Mouse (Mus musculus): Measurements from ENCODE around the gene Calhm2. TPM values are rescaled to one million over a fixed set of nuclear protein-coding genes. Genes with fewer than 3 reads are reported as not detected.

Calhm2 gene
- polyA plus RNA-seq (2015; fragmentation: Nextera tagmentation; extraction: Ambion mirVana), result 1.0 and 1.2 TPM in 2 replicates

DNA sequence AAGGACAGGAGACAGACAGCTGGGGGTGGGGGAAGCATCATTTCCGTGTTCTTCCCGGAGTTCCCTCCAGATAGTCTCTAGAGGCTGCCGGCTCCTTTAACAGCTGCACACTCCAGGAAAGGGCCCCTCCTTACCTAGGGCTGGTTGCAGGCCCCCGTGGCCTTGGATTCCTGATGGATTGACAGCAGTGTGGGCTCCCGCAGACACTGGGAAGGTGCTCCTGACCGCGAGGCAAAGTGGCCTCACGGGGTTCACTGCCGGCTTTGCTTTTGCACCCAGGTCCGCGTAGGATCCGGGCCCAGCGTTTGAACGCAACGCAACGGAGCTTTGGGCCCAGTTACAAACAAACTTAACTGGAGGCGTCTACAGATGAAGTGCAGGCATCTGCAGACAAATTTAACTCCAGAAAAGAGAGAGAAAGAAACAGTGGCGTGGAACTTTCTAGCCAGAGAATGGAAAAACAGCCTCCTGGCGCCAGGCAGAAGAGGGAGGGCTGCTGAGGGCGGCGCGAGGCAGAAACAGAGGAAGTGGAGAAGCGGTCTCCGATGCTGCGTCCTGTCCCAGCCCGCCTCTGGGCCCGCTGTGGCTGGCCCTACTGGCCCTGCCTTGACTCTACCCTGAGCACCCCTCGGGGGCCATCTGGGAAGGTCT lies at the start of gene Calhm2:
Calhm2 (minus strand) TSS at position 524 of the 651 bp plus-strand sequence.
- Histone ChIP-seq H3K27ac (replicated peaks) (no peak within 1 kb of the TSS), H3K9me3 (no peaks in the 10 kb centered on the region), H3K4me3 (peak within 1 kb of the TSS; percentile 19), H3K4me2 (replicated peaks) (peak within 1 kb of the TSS; percentile 32), H3K9ac (replicated peaks) (peak within 1 kb of the TSS; percentile 18; the same call in 1 of the 2 replicates), H3K4me1 (peaks cover 14% of the 10 kb centered on the region), H3K27me3 (no peaks in the 10 kb centered on the region), H3K36me3 (0 out of 2 replicates have a peak, but pooled peaks cover 2% of the 10 kb centered on the region)
- WGBS, result 14% methylated on average over 28 of the region's 28 CpGs
- ATAC-seq (replicated peaks), result peak; percentile 56; the same call in 1 of the 2 replicates

DNA sequence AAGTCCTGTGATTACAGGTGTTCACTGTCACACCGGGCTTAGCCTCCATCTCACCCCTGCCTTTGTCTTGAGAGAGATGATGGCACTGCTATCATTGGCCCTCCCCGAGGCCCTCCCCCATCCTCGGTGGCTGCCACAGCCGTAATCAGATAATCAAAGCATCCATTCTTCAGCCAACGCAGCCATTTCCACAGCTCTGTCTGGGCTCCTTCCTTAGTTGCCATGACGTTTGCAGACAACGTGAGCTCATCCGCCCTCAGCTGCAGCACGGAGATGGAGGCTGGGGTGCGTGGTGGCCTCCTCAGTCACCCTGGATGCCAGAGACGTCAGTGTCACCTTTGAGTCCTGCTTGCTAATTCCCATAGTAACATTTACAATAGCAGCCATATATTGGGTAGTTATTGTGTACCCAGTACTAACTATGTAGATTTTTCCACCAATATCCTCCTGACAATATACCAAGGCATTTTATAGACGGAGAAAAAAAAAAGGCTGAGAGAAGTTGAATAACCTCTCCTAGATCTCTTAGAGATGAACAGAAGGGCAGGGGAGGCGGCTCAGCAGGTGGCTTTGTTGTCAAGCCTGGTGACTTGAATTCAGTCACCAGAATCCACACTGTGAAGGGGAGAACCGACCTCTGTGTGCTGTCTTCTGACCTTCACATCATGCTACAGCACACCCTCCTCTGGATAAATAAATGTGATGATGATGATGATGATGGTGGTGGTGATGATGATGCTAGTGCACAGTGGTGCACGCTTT lies 48.6 kb upstream of the Calhm2 start:
- Histone ChIP-seq H3K4me1 (peaks cover 10% of the 10 kb centered on the region), H3K27ac (replicated peaks) (no peak overlapping the region), H3K36me3 (no peaks in the 10 kb centered on the region), H3K27me3 (no peaks in the 10 kb centered on the region; the same call in 1 of the 2 replicates), H3K9ac (replicated peaks) (no peak overlapping the region), H3K4me2 (replicated peaks) (no peak overlapping the region), H3K4me3 (no peak overlapping the region), H3K9me3 (no peaks in the 10 kb centered on the region)
- 46% methylated on average over 15 of the region's 15 CpGs for WGBS
- no peak for ATAC-seq (replicated peaks)

GRCm38 (mm10) chr19:47184736-47185135 lies 46.6 kb upstream of the Calhm2 start:
- no peak overlapping the region for H3K9ac ChIP-seq (replicated peaks)
- no peak for ATAC-seq (replicated peaks)
- H3K27ac ChIP-seq (replicated peaks), result no peak overlapping the region
- no peak overlapping the region for H3K4me3 ChIP-seq
- no peak overlapping the region for H3K4me2 ChIP-seq (replicated peaks)
- peaks cover 13% of the 10 kb centered on the region for H3K27me3 ChIP-seq
- H3K36me3 ChIP-seq, result no peaks in the 10 kb centered on the region
- H3K4me1 ChIP-seq, result peaks cover 16% of the 10 kb centered on the region
- no peaks in the 10 kb centered on the region for H3K9me3 ChIP-seq
- 50% methylated on average over 4 of the region's 4 CpGs for WGBS

DNA sequence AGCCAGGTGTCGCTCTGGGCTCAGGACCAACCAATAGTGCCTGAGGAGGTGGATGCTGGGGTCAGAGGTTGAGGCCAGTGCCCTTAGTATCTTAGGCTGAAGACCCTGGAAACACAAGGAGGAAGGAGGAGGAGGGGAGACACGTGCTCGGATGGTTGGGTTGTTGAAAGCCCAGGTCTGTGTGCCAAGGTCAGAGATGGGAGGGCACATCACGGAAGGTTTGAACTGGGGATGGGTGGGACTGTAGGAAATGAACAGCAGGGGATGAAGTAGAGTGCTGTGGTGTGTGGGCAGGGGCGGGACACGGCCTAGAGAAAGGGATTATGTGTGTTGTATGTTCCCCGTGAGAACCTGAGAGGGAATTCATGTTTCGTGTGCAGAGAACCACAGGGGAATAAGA lies 46.1 kb upstream of the Calhm2 start:
- no peak for ATAC-seq (replicated peaks)
- 81% methylated on average over 8 of the region's 8 CpGs for WGBS
- Histone ChIP-seq H3K36me3 (no peaks in the 10 kb centered on the region), H3K9ac (replicated peaks) (no peak overlapping the region), H3K27me3 (peaks cover 16% of the 10 kb centered on the region), H3K27ac (replicated peaks) (no peak overlapping the region), H3K4me1 (peaks cover 21% of the 10 kb centered on the region), H3K4me2 (replicated peaks) (no peak overlapping the region), H3K9me3 (no peaks in the 10 kb centered on the region), H3K4me3 (no peak overlapping the region)

DNA sequence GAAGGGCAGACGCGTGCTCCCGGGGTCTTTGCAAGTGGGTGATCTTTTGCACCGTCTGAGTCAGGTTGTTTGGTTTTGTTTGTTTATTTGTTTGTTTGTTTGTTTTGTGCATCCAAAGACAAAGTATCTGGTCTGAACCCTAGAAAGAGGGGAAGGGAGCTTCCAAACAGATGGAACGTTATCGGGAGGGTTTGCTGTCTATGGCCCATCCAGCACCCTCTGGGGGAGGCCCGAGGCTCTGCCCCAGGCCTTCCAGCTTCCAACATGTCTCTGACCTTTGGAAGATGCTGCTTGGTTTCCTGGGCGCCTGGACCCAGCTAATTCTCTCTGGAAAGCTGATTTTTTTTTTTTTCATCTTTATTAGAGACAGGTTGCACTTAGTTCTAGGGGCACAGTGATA lies 41.9 kb upstream of the Calhm2 start:
- 13% methylated on average over 8 of the region's 8 CpGs for WGBS
- peak overlapping the region; percentile 62 for H3K9ac ChIP-seq (replicated peaks)
- ATAC-seq (replicated peaks), result no peak

DNA sequence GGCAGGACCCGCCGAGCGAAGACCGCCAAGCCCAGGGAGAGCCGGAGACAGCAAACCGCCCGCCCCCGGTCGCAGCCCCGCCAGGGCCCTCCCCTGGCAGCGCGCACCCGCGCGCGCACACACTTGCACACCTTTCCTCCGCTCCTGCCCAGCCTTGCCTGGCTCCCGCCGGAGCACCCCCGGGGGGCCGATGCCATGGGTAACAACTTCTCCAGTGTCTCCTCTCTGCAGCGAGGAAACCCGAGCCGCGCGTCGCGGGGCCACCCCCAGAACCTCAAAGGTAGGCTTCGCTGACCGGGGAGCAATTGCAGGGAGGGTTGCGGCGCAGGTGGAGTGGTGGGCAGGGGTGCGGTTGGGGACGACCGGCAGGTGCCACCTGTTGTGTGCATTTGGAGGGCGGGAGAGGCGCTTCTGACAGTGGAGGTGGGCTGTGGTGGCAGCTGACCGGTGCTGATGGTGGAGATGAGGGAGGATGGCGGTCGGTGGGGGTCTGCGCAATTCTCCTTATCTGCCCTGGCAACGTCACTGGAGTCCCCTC lies 41.2 kb upstream of the Calhm2 start:
- H3K4me2 ChIP-seq (replicated peaks), result peak overlapping the region; percentile 73
- ATAC-seq (replicated peaks), result peak; percentile 63
- H3K4me1 ChIP-seq, result peaks cover 18% of the 10 kb centered on the region
- no peaks in the 10 kb centered on the region for H3K9me3 ChIP-seq
- peak overlapping the region; percentile 62 for H3K9ac ChIP-seq (replicated peaks)
- no peaks in the 10 kb centered on the region for H3K36me3 ChIP-seq
- H3K4me3 ChIP-seq, result peak overlapping the region; percentile 61
- peaks cover 26% of the 10 kb centered on the region for H3K27me3 ChIP-seq
- WGBS, result under 1% methylated on average over 41 of the region's 42 CpGs
- H3K27ac ChIP-seq (replicated peaks), result peak overlapping the region; percentile 64

More for the DNA sequence above, 41.9 kb upstream of the Calhm2 start:
- Histone ChIP-seq H3K4me1 (peaks cover 18% of the 10 kb centered on the region), H3K36me3 (no peaks in the 10 kb centered on the region), H3K9me3 (no peaks in the 10 kb centered on the region), H3K27me3 (peaks cover 26% of the 10 kb centered on the region), H3K4me3 (peak overlapping the region; percentile 61), H3K4me2 (replicated peaks) (peak overlapping the region; percentile 73), H3K27ac (replicated peaks) (no peak overlapping the region)

DNA sequence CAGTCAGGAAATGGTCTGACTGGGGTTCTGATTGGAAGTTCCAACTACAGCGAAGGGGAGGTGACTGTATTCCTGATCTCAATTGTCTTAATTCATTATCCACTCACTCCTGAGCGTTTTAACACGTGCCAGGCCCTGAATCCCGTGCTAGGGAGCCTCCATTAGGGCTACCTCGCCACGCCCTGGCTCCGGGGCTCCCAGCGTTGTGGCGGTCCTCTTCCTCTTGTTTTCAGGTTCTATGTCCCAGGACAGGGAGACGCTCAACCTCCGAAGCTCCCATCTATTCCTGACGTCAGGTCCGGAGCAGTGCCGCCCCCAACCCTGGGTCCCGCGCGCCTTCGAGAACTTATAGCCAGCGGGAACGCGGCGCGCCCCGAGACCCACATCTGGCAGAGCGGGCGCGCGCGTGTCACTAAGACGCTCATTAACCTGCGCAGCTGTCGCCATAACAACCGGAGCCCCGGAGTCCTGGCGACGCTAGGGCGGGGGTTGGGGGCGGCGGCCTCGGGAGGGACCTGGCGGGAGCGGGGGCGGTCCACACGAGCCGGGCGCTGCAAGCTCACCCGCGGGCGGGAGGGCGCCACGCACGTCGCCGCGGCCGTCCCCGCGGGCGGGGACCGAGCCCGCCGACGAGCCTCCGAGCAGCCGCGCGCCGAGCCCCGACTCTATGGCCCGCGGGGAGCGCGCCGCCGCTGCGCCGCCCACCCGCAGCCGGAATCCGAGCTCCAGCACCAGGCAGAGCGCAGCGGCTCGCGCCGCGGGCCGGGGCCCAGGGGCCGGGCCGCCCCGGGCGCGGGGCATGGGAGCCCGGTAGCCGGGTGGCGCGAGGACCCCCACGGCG lies 40.6 kb upstream of the Calhm2 start, which contains the start of gene Neurl1a:
Neurl1a (plus strand) TSS at position 390 of the 841 bp plus-strand sequence.
- WGBS, result under 1% methylated on average over 98 of the region's 98 CpGs
- H3K4me1 ChIP-seq, result peaks cover 18% of the 10 kb centered on the region
- peak within 1 kb of the TSS; percentile 62 for H3K9ac ChIP-seq (replicated peaks)
- H3K27ac ChIP-seq (replicated peaks), result peak within 1 kb of the TSS; percentile 64
- no peaks in the 10 kb centered on the region for H3K9me3 ChIP-seq
- H3K27me3 ChIP-seq, result peaks cover 26% of the 10 kb centered on the region
- peak within 1 kb of the TSS; percentile 73 for H3K4me2 ChIP-seq (replicated peaks)
- no peaks in the 10 kb centered on the region for H3K36me3 ChIP-seq
- ATAC-seq (replicated peaks), result peak; percentile 76
- peak within 1 kb of the TSS; percentile 61 for H3K4me3 ChIP-seq

GRCm38 (mm10) chr19:47178001-47178400 lies 39.9 kb upstream of the Calhm2 start:
- Histone ChIP-seq H3K27me3 (peaks cover 26% of the 10 kb centered on the region), H3K9me3 (no peaks in the 10 kb centered on the region), H3K36me3 (no peaks in the 10 kb centered on the region), H3K4me2 (replicated peaks) (peak overlapping the region; percentile 73), H3K9ac (replicated peaks) (no peak overlapping the region), H3K27ac (replicated peaks) (peak overlapping the region; percentile 64; the same call in 1 of the 2 replicates), H3K4me3 (peak overlapping the region; percentile 61), H3K4me1 (peaks cover 18% of the 10 kb centered on the region)
- ATAC-seq (replicated peaks), result 0 out of 2 replicates have a peak, but pooled peaks have one; percentile 38
- WGBS, result 22% methylated on average over 10 of the region's 10 CpGs

DNA sequence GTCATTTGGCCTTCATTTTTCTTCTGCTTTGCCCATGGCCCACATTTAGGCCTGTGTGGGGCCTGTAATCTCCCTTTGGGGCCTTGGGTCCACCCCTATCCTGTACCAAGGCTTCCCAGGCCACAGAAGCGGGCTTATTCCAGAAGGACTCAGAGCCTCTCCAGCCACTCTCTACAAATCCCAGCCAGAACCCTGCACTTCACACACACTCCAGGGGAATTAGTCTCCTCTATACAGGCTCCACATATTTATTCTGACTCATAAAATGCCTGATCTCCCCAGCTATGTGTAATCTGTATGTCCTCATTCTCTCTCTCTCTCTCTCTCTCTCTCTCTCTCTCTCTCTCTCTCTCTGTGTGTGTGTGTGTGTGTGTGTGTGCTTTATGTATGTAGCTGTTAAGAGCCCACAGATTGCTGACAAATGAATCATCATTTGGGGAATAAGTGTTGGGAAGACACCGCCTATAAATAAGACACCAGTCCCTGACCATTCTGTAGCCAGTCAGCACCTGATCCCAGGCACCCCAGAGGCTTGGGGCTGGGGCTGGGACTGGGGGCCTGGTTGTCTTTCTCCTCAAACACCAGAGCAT lies 38.9 kb upstream of the Calhm2 start:
- Histone ChIP-seq H3K9ac (replicated peaks) (no peak overlapping the region), H3K4me1 (peaks cover 18% of the 10 kb centered on the region), H3K27me3 (peaks cover 26% of the 10 kb centered on the region), H3K36me3 (no peaks in the 10 kb centered on the region), H3K4me3 (no peak overlapping the region), H3K9me3 (no peaks in the 10 kb centered on the region), H3K27ac (replicated peaks) (no peak overlapping the region), H3K4me2 (replicated peaks) (no peak overlapping the region)
- 69% methylated on average over 2 of the region's 2 CpGs for WGBS
- ATAC-seq (replicated peaks), result no peak

- Histone ChIP-seq H3K27ac (replicated peaks) (no peak overlapping the region), H3K27me3 (peaks cover 21% of the 10 kb centered on the region), H3K4me1 (peaks cover 18% of the 10 kb centered on the region), H3K9ac (replicated peaks) (no peak overlapping the region), H3K36me3 (no peaks in the 10 kb centered on the region), H3K9me3 (no peaks in the 10 kb centered on the region), H3K4me2 (replicated peaks) (no peak overlapping the region), H3K4me3 (no peak overlapping the region)
- no peak for ATAC-seq (replicated peaks)
- WGBS, result 85% methylated on average over 2 of the region's 2 CpGs
Measured at GRCm38 (mm10) chr19:47175472-47175871, 37.4 kb upstream of the Calhm2 start.

DNA sequence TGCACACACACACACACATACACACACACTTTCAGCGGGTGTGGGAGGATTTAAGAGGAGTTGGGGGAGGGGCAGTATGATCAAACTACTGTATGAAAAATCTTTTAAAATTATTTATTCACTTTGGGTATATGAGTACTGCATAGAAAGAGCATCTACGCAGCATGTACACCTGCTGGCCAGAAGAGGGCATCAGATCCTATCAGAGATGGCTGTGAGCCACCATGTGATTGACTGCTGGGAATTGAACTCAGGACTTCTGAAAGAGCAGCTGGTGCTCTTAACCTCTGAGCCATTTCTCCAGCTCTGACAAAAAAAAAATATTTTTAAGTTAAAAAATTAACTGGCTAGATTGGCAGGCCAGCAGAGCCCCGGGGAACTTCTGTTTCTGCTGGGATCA lies 36.4 kb upstream of the Calhm2 start:
- Histone ChIP-seq H3K27me3 (peaks cover 11% of the 10 kb centered on the region), H3K36me3 (no peaks in the 10 kb centered on the region), H3K4me2 (replicated peaks) (no peak overlapping the region), H3K9ac (replicated peaks) (no peak overlapping the region), H3K4me1 (peaks cover 10% of the 10 kb centered on the region), H3K9me3 (no peaks in the 10 kb centered on the region), H3K27ac (replicated peaks) (no peak overlapping the region), H3K4me3 (no peak overlapping the region)
- ATAC-seq (replicated peaks), result no peak
- WGBS, result 61% methylated on average over 3 of the region's 3 CpGs

Data from forebrain, embryonic 15.5 days (tissue).